Mouse (Mus musculus): ENCODE measurements around the gene Vasn.

Gene Vasn

GRCm38 (mm10) chr16:4641119-4641838 lies 1.5 kb downstream of the Vasn start:
- DNase-seq (ENCODE audit: extremely low spot score, low read depth, low spot score), result no peak

- no peak for DNase-seq (ENCODE audit: extremely low spot score, low read depth, low spot score)
Measured at GRCm38 (mm10) chr16:4642190-4642589, 2.4 kb downstream of the Vasn start.

- no peak for DNase-seq (ENCODE audit: extremely low spot score, low read depth, low spot score)
Measured at GRCm38 (mm10) chr16:4642937-4643336, 3.2 kb downstream of the Vasn start.

GRCm38 (mm10) chr16:4643670-4644419 lies 4.1 kb downstream of the Vasn start:
- no peak for DNase-seq (ENCODE audit: extremely low spot score, low read depth, low spot score)

- no peak for DNase-seq (ENCODE audit: extremely low spot score, low read depth, low spot score)
Measured at GRCm38 (mm10) chr16:4645867-4646266, 6.1 kb downstream of the Vasn start.

GRCm38 (mm10) chr16:4646831-4647230 lies 7.1 kb downstream of the Vasn start:
- DNase-seq (ENCODE audit: extremely low spot score, low read depth, low spot score), result no peak

- no peak for DNase-seq (ENCODE audit: extremely low spot score, low read depth, low spot score)
Measured at GRCm38 (mm10) chr16:4647651-4648141, 8.0 kb downstream of the Vasn start.

- no peak for DNase-seq (ENCODE audit: extremely low spot score, low read depth, low spot score)
Measured at GRCm38 (mm10) chr16:4648416-4649023, 8.8 kb downstream of the Vasn start.

GRCm38 (mm10) chr16:4649211-4649610 lies 9.5 kb downstream of the Vasn start:
- DNase-seq (ENCODE audit: extremely low spot score, low read depth, low spot score), result no peak

GRCm38 (mm10) chr16:4649692-4650091 lies 10.0 kb downstream of the Vasn start:
- DNase-seq (ENCODE audit: extremely low spot score, low read depth, low spot score), result no peak

GRCm38 (mm10) chr16:4650161-4650560 lies 10.4 kb downstream of the Vasn start:
- no peak for DNase-seq (ENCODE audit: extremely low spot score, low read depth, low spot score)

- DNase-seq (ENCODE audit: extremely low spot score, low read depth, low spot score), result no peak
Measured at GRCm38 (mm10) chr16:4651081-4651480, 11.3 kb downstream of the Vasn start.

GRCm38 (mm10) chr16:4651624-4652023 lies 11.9 kb downstream of the Vasn start:
- DNase-seq (ENCODE audit: extremely low spot score, low read depth, low spot score), result no peak

- no peak for DNase-seq (ENCODE audit: extremely low spot score, low read depth, low spot score)
Measured at GRCm38 (mm10) chr16:4652707-4653416, 13.1 kb downstream of the Vasn start.

GRCm38 (mm10) chr16:4654706-4655105 lies 15.0 kb downstream of the Vasn start:
- no peak for DNase-seq (ENCODE audit: extremely low spot score, low read depth, low spot score)

GRCm38 (mm10) chr16:4655251-4655734 lies 15.6 kb downstream of the Vasn start:
- no peak for DNase-seq (ENCODE audit: extremely low spot score, low read depth, low spot score)

- no peak for DNase-seq (ENCODE audit: extremely low spot score, low read depth, low spot score)
Measured at GRCm38 (mm10) chr16:4655764-4656570, 16.2 kb downstream of the Vasn start.

- DNase-seq (ENCODE audit: extremely low spot score, low read depth, low spot score), result no peak
Measured at GRCm38 (mm10) chr16:4656571-4657081, 16.9 kb downstream of the Vasn start.

- DNase-seq (ENCODE audit: extremely low spot score, low read depth, low spot score), result peak; percentile 89
Measured at GRCm38 (mm10) chr16:4658781-4659245, 19.1 kb downstream of the Vasn start.

- DNase-seq (ENCODE audit: extremely low spot score, low read depth, low spot score), result no peak
Measured at GRCm38 (mm10) chr16:4659326-4659725, 19.6 kb downstream of the Vasn start.

Data from hindlimb bud, embryonic 11.5 days (tissue).